Mouse (Mus musculus) cerebellum, adult 2 months (tissue): ENCODE results near the gene Sult1a1. TPM values are rescaled to one million over a fixed set of nuclear protein-coding genes. Genes with fewer than 3 reads are reported as not detected.
A peak's percentile ranks its signal among the peaks of the same experiment; 100 is the strongest.

Experiments
- DNase-seq, 2 experiments: peaks; one replicate each; pipeline ENCODE4 v3.0.0; 2021
- H3K27ac ChIP-seq: fragments of 200-500 bp; 2 replicates; pipeline ENCODE4 v1.5.1; 2012; ENCODE audit warnings: low read length, control low read depth, inconsistent platforms; ENCODE audit not compliant: insufficient read depth
- H3K27me3 ChIP-seq: fragments of 200-500 bp; 2 replicates; pipeline ENCODE4 v1.6.1; 2012; ENCODE audit warnings: inconsistent platforms, mild to moderate bottlenecking, low read length, moderate library complexity; ENCODE audit not compliant: control insufficient read depth, insufficient read depth
- H3K4me1 ChIP-seq: fragments of 200-500 bp; 2 replicates; pipeline ENCODE4 v1.6.1; 2011; ENCODE audit warnings: low read length; ENCODE audit not compliant: control insufficient read depth, insufficient read depth
- H3K4me3 ChIP-seq: fragments of 200-500 bp; replicated peaks from 2 replicates; pipeline ENCODE3; 2011; ENCODE audit warnings: mild to moderate bottlenecking, low read depth, low read length, control low read depth; ENCODE audit not compliant: insufficient read depth
- CTCF ChIP-seq: fragments of 200-500 bp; IDR thresholded peaks from 2 replicates; pipeline ENCODE4 v1.5.1; 2011; ENCODE audit warnings: low read depth, mild to moderate bottlenecking, control low read depth, low read length, moderate library complexity, borderline replicate concordance; ENCODE audit not compliant: insufficient read depth
- POLR2A ChIP-seq: fragments of 200-500 bp; IDR thresholded peaks from 2 replicates; pipeline ENCODE4 v1.6.1; 2011; ENCODE audit warnings: low read length, control low read depth, borderline replicate concordance; ENCODE audit not compliant: insufficient read depth
- WGBS: fragments of 180-500 bp; shearing (Covaris S2); methylation state at CpG from one replicate; pipeline ENCODE4 v1.1.7; 2018; 5-methylcytosine and 5-hydroxymethylcytosine counted together
- polyA plus RNA-seq: library from polyadenylated mRNA; depleted of rRNA; stranded (reverse); fragments of >200 nt; gene quantifications from 2 replicates; pipeline ENCODE4 v1.2.3, GENCODE M21; 2012

Sult1a1 gene
- polyA plus RNA-seq, 1 experiment = 6.4 TPM

- Histone ChIP-seq H3K27me3 (no peaks in the 10 kb centered on the region), H3K4me3 (no peak overlapping the region), H3K4me1 (no peaks in the 10 kb centered on the region), H3K27ac (no peak overlapping the region)
- DNase-seq = no peak
- 91% methylated on average over 5 of the region's 5 CpGs for WGBS
- no peak for TF ChIP-seq POLR2A
- TF ChIP-seq CTCF = no peak
Measured at GRCm38 (mm10) chr7:126679683-126680082, 3.5 kb upstream of the Sult1a1 start.

GRCm38 (mm10) chr7:126678545-126679341, 2.5 kb upstream of the Sult1a1 start:
- no peak overlapping the region for H3K4me3 ChIP-seq
- H3K27ac ChIP-seq = no peak overlapping the region
- DNase-seq = no peak
- H3K27me3 ChIP-seq = no peaks in the 10 kb centered on the region
- WGBS = 82% methylated on average over 8 of the region's 8 CpGs
- no peaks in the 10 kb centered on the region for H3K4me1 ChIP-seq
- TF ChIP-seq POLR2A (no peak), CTCF (no peak)

GRCm38 (mm10) chr7:126676631-126677220, 494 bp upstream of the Sult1a1 start:
- Histone ChIP-seq H3K4me1 (no peaks in the 10 kb centered on the region), H3K27ac (0 out of 2 replicates have a peak overlapping the region, but pooled peaks have one; percentile 23), H3K27me3 (no peaks in the 10 kb centered on the region), H3K4me3 (no peak overlapping the region)
- DNase-seq = no peak
- TF ChIP-seq CTCF (no peak), POLR2A (no peak)
- WGBS = 44% methylated on average over 4 of the region's 4 CpGs

DNA sequence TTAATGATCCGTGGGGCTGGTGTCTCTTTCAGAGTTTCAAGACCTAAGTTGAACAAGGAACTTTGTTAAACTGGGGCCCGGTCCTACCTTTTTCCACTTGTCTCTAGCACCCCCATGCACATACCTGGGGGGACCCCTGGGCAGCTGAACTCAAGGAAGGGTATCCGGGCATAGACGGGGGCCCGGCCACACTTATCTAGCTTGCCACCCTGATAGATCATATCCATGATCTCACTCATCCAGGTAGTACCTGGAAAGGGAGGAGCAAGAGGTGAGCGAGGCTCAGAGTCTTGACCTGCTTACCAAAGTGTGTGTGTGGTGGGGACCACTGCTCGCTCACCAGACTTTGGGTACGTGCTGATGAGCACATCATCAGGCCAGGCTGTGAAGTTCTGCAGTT, 1.1 kb downstream of the Sult1a1 start:
- Histone ChIP-seq H3K27ac (no peak overlapping the region), H3K27me3 (no peaks in the 10 kb centered on the region), H3K4me3 (no peak overlapping the region), H3K4me1 (no peaks in the 10 kb centered on the region)
- no peak for DNase-seq
- WGBS = 98% methylated on average over 8 of the region's 8 CpGs
- TF ChIP-seq CTCF (no peak), POLR2A (no peak)

- WGBS = 83% methylated on average over 9 of the region's 9 CpGs
- no peak for TF ChIP-seq CTCF
- no peak for TF ChIP-seq POLR2A
- Histone ChIP-seq H3K4me3 (no peak overlapping the region), H3K27ac (no peak overlapping the region), H3K4me1 (no peaks in the 10 kb centered on the region), H3K27me3 (no peaks in the 10 kb centered on the region)
- no peak for DNase-seq
Measured at GRCm38 (mm10) chr7:126672111-126672510, 4.1 kb downstream of the Sult1a1 start.

DNA sequence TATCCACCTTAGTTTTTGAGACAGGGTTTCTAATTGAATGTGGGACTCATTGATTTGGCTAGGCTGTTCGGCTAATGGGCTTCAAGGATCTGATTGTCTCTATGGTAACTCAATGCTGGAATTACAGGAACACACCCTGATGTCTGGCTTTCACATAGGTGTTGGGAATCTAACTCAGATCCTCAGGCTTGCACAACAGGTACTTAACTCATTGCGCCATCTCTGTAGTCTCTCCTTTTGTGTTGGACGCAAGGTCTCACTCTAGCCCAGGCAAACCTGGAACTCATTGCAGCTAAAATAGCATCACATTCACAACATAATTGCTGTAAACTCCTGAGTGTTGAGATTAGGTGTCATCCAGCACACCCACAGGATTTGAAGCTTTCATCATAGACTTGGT, 6.1 kb downstream of the Sult1a1 start:
- WGBS = 91% methylated on average over 3 of the region's 3 CpGs
- no peaks in the 10 kb centered on the region for H3K4me1 ChIP-seq
- DNase-seq = no peak
- no peaks in the 10 kb centered on the region for H3K27me3 ChIP-seq
- no peak overlapping the region for H3K27ac ChIP-seq
- no peak overlapping the region for H3K4me3 ChIP-seq
- TF ChIP-seq POLR2A (no peak), CTCF (no peak)

- Histone ChIP-seq H3K27ac (no peak overlapping the region), H3K4me3 (no peak overlapping the region), H3K4me1 (no peaks in the 10 kb centered on the region), H3K27me3 (no peaks in the 10 kb centered on the region)
- WGBS = 52% methylated on average over 5 of the region's 5 CpGs
- TF ChIP-seq CTCF (no peak), POLR2A (no peak)
- no peak for DNase-seq
Measured at GRCm38 (mm10) chr7:126668452-126668851, 7.8 kb downstream of the Sult1a1 start.
